Mouse (Mus musculus) MEL (cell line): ENCODE data around the gene Ppp1ca.

ENCODE experiments used
- CTCF ChIP-seq, 3 experiments: IDR thresholded peaks in 2 of 3; conservative IDR thresholded peaks in 1 of 3; 2 replicates each; pipeline ENCODE4 v1.5.1; 2011 to 2012; ENCODE audit warnings: low read length in 3 of 3, low read depth in 2 of 3, mild to moderate bottlenecking in 2 of 3, improper control_type of control experiment in 1 of 3, inconsistent platforms in 1 of 3, mixed read lengths in 1 of 3, moderate library complexity in 1 of 3; ENCODE audit not compliant: control insufficient read depth in 1 of 3, insufficient read depth in 1 of 3, poor library complexity in 1 of 3, severe bottlenecking in 1 of 3
- EP300 ChIP-seq, 2 experiments: IDR thresholded peaks; 2 replicates each; pipeline ENCODE4 v1.6.1; 2011; ENCODE audit warnings: improper control_type of control experiment in 2 of 2, low read length in 2 of 2, low read depth in 1 of 2, mild to moderate bottlenecking in 1 of 2
- HCFC1 ChIP-seq: IDR thresholded peaks from 2 replicates; pipeline ENCODE4 v1.6.1; 2012; ENCODE audit warnings: low read depth, mild to moderate bottlenecking, inconsistent platforms, low read length, improper control_type of control experiment, moderate library complexity
- MYC ChIP-seq: IDR thresholded peaks from 2 replicates; pipeline ENCODE4 v1.6.1; 2011; ENCODE audit warnings: low read depth, mild to moderate bottlenecking, low read length, improper control_type of control experiment, moderate library complexity
- NRF1 ChIP-seq: IDR thresholded peaks from 2 replicates; pipeline ENCODE4 v1.6.1; 2014; ENCODE audit warnings: low read depth, mild to moderate bottlenecking, inconsistent platforms, low read length, improper control_type of control experiment, moderate library complexity; ENCODE audit not compliant: poor library complexity, insufficient read depth, severe bottlenecking
- POLR2A ChIP-seq, 2 experiments: IDR thresholded peaks; 2 replicates each; pipeline ENCODE4 v1.6.1; 2011 to 2012; ENCODE audit warnings: low read length in 2 of 2, mild to moderate bottlenecking in 2 of 2, control low read depth in 1 of 2, improper control_type of control experiment in 1 of 2, low read depth in 1 of 2, moderate library complexity in 1 of 2; ENCODE audit not compliant: control insufficient read depth in 1 of 2, insufficient read depth in 1 of 2, poor library complexity in 1 of 2
- RCOR1 ChIP-seq: IDR thresholded peaks from 2 replicates; pipeline ENCODE4 v1.6.1; 2012; ENCODE audit warnings: low read depth, mild to moderate bottlenecking, inconsistent platforms, low read length, improper control_type of control experiment
- TCF12 ChIP-seq: IDR thresholded peaks from 2 replicates; pipeline ENCODE4 v1.6.1; 2014; ENCODE audit warnings: low read depth, mild to moderate bottlenecking, inconsistent platforms, low read length, improper control_type of control experiment, moderate library complexity
- ZNF384 ChIP-seq: IDR thresholded peaks from 2 replicates; pipeline ENCODE4 v1.6.1; 2012; ENCODE audit warnings: low read depth, mild to moderate bottlenecking, inconsistent platforms, low read length, improper control_type of control experiment

GRCm38 (mm10) chr19:4156073-4156579, 35.7 kb upstream of the Ppp1ca start:
- TF ChIP-seq ZNF384 (no peak), TCF12 (no peak), CTCF (IDR thresholded peaks at IDR 0.05 in 2 of 3, conservative IDR thresholded peaks at IDR 0.05 in 1 of 3; ENCODE audit: control insufficient read depth in 1 of 3, insufficient read depth in 1 of 3, low read depth in 2 of 3, low read length in 3 of 3, poor library complexity in 1 of 3, severe bottlenecking in 1 of 3) (no peak), POLR2A (IDR thresholded peaks at IDR 0.05; ENCODE audit: control insufficient read depth in 1 of 2, insufficient read depth in 1 of 2, low read depth in 1 of 2, low read length in 2 of 2, poor library complexity in 1 of 2) (no peak), NRF1 (no peak), EP300 (IDR thresholded peaks at IDR 0.05; ENCODE audit: low read depth in 1 of 2, low read length in 2 of 2) (no peak), RCOR1 (no peak), HCFC1 (no peak), MYC (no peak)
